Mouse (Mus musculus): ENCODE data around the gene Tmem150b. TPM values are rescaled to one million over a fixed set of nuclear protein-coding genes. Genes with fewer than 3 reads are reported as not detected.

Tmem150b gene
- total RNA-seq, 2 experiments from 2014 or later: 0.22 to 0.23 TPM

DNA sequence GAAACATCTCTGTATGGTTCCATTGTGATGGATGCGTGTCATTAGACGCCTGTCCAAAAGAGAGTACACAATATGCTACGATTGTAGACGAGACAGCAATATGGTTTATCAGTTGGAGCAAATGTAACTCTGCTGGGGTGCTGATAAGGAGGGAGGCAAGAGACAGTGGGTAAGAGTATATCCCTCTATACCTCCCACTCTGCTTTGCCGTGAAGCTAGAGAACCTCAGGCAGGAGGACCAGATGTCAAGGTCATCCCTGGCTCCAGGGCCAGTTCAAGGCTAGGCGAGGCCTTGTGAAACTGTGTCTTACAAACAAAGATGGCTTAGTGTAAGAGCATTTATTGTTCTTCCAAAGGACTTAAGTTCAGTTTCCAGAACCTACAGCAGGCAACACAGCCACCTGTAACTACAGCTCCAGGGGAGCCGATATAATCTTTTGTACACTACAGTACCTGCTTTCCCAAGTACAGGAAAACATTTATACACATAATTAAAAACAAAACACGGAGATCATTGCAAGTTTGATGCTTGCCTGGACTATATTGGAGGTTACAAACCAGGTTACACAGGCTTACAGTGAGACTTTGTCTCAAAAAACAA is 54.3 kb downstream of the Tmem150b start:
- no peak for DNase-seq (ENCODE audit: low spot score)
- intact Hi-C loops (cut with DNase I): no loop called here

GRCm38 (mm10) chr7:4669156-4669555 is 55.9 kb downstream of the Tmem150b start:
- intact Hi-C loops (cut with DNase I): no loop called here
- no peak for DNase-seq (ENCODE audit: low spot score)

GRCm38 (mm10) chr7:4668506-4668905 is 56.5 kb downstream of the Tmem150b start:
- no peak for DNase-seq (ENCODE audit: low spot score)
- intact Hi-C loops (cut with DNase I): no loop called here

DNA sequence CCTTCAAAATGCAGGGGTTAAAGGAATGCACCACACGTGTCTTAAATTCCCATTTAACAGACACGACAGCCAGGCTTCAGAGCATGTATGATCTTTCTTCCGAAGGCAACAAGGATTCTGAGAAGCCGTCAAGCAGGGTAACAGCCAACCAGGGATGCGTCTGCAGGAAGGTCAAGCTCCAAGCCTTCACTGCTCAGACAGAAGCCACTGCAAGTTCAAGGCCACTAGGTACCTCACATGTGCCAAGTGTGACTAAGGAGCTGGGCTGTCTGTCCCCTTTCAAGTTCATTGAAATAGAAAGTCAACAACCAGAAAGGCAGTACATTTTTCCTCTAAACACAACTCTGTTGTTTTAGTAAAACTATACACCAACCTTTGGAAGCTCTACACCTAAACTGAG is 58.2 kb downstream of the Tmem150b start:
- no peak for DNase-seq (ENCODE audit: low spot score)
- intact Hi-C loops (cut with DNase I): no loop called here

- intact Hi-C loops (cut with DNase I): loop anchor here (2.0 kb wide), 1 partner anchor 19 kb away; no protein-coding TSS in a partner anchor
- no peak for DNase-seq (ENCODE audit: low spot score)
Observed at GRCm38 (mm10) chr7:4663742-4664141, 61.3 kb downstream of the Tmem150b start.

DNA sequence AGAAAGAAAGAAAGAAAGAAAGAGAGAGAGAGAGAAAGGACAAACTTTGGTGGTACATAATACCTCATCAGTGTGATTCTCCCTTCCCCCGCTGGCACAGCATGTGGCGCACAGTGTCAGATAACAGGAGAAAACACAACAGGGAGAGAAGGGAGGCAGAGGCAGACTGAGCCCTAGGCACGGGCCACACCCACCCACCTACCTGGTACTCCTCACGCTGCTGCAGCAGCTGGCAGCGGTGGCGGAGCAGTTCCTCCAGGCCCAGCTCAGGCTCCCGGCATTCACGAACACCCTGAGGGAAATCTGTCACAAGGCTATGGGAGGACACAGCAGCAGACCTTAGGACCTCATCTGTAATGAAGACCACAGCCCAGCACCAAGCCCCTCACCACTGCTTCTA is 61.9 kb downstream of the Tmem150b start:
- no peak for DNase-seq (ENCODE audit: low spot score)
- intact Hi-C loops (cut with DNase I): no loop called here

GRCm38 (mm10) chr7:4659911-4660443 is 65.1 kb downstream of the Tmem150b start:
- no peak for DNase-seq (ENCODE audit: low spot score)
- intact Hi-C loops (cut with DNase I): loop anchor here (2.0 to 10.0 kb wide), 4 partner anchors 25 to 955 kb away; partner anchors contain the start of genes Hspbp1, Rps9 and Ube2s

- peak; percentile 96 for DNase-seq (ENCODE audit: low spot score)
- intact Hi-C loops (cut with DNase I): loop anchor here (2.0 to 10.0 kb wide), 4 partner anchors 26 to 954 kb away; partner anchors contain the start of genes Hspbp1, Rps9 and Ube2s
Observed at GRCm38 (mm10) chr7:4658912-4659551, 66.0 kb downstream of the Tmem150b start, which contains the start of gene Ppp6r1. Gene Ppp6r1, minus strand, starts transcription at chr7:4659019.

GRCm38 (mm10) chr7:4658128-4658907 is 66.7 kb downstream of the Tmem150b start:
- intact Hi-C loops (cut with DNase I): loop anchor here (2.0 to 10.0 kb wide), 4 partner anchors 26 to 954 kb away; partner anchors contain the start of genes Hspbp1, Rps9 and Ube2s
- DNase-seq (ENCODE audit: low spot score): no peak

DNA sequence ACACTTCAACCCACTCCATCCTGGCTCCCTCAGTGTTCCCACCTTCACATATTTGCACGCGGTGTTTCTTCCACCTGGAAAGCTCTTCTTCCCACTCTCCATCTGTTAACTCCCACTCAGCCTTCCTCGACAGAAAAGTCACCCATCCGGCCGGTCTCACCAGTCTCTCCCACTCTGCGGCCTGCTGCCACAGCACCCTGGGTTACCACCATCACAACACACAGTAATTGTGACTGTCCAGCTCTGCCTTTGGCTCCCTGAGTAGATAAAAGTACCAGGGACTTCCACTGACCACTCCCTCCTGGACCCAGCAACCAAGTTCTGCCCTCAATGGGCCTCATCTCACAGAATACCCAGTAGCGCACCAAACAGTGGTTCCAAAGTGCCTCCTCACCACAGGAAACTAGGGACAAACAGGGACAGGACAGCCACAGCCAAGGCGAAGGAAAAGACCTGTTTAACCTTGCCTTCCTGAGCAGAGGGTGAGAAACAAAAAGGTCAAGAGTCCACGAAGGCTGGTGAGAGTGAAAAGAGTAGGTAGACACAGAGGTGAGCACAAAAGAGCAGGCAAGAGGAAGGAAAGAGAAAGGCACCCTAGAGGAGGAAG is 67.4 kb downstream of the Tmem150b start:
- intact Hi-C loops (cut with DNase I): loop anchor here (2.0 to 10.0 kb wide), 4 partner anchors 27 to 953 kb away; partner anchors contain the start of genes Hspbp1, Rps9 and Ube2s
- DNase-seq (ENCODE audit: low spot score): no peak

Other genes starting within 250 kb of the Tmem150b start
- gene Ppp1r12c, start 223.6 kb downstream of the Tmem150b start, total RNA-seq (2021): 10 to 100 TPM; 54.7 to 61.2 TPM
- 10 to 100 TPM; 26.1 to 30.7 TPM for gene Tnnt1, start 208.9 kb downstream of the Tmem150b start, total RNA-seq (2021)
- over 10,000 TPM in 1 of 2 experiments, 1,000 to 10,000 TPM in 1; 9,719 to 10,316 TPM for gene Tnni3, start 201.0 kb downstream of the Tmem150b start, total RNA-seq (2021)
- 1 to 10 TPM; 2.6 to 3.2 TPM for gene Dnaaf3, start 192.8 kb downstream of the Tmem150b start, total RNA-seq (2021)
- gene Syt5, start 177.7 kb downstream of the Tmem150b start, total RNA-seq (2021): 1 to 10 TPM in 1 of 2 experiments, under 1 TPM in 1; 0.94 to 1.1 TPM
- not detected for gene Ptprh, start 121.2 kb downstream of the Tmem150b start, total RNA-seq (2021)
- gene Tmem86b, start 93.8 kb downstream of the Tmem150b start, total RNA-seq (2021): 1 to 10 TPM; 4.9 to 6.4 TPM
- gene Ppp6r1, start 66.2 kb downstream of the Tmem150b start, total RNA-seq (2021): 10 to 100 TPM; 74.9 to 76.3 TPM
- 10 to 100 TPM; 32.1 to 33.3 TPM for gene Hspbp1, start 40.2 kb downstream of the Tmem150b start, total RNA-seq (2021)
- gene Brsk1, start 34.6 kb downstream of the Tmem150b start, total RNA-seq (2021): 1 to 10 TPM; 1.1 to 1.3 TPM
- gene Kmt5c, start 14.9 kb upstream of the Tmem150b start, total RNA-seq (2021): 10 to 100 TPM; 16.4 to 20.7 TPM
- 1 to 10 TPM; 1.5 to 1.7 TPM for gene Cox6b2, start 27.8 kb upstream of the Tmem150b start, total RNA-seq (2021)
- not detected for gene Fam71e2, start 46.1 kb upstream of the Tmem150b start, total RNA-seq (2021)
- gene Il11, start 57.6 kb upstream of the Tmem150b start, total RNA-seq (2021): under 1 TPM in 1 of 2 experiments, not detected in 1; 0.26 TPM
- gene Tmem190, start 57.7 kb upstream of the Tmem150b start, total RNA-seq (2021): not detected
- 1 to 10 TPM; 3.5 to 4.3 TPM for gene Tmem238, start 64.4 kb upstream of the Tmem150b start, total RNA-seq (2021)
- 100 to 1,000 TPM; 489 to 533 TPM for gene Rpl28, start 67.6 kb upstream of the Tmem150b start, total RNA-seq (2021)
- gene Ube2s, start 87.3 kb upstream of the Tmem150b start, total RNA-seq (2021): 10 to 100 TPM; 84.6 to 93.3 TPM
- gene Shisa7, start 119.4 kb upstream of the Tmem150b start, total RNA-seq (2021): under 1 TPM in 1 of 2 experiments, not detected in 1; 0.08 TPM
- 1 to 10 TPM; 3.5 to 5.3 TPM for gene Isoc2b, start 145.0 kb upstream of the Tmem150b start, total RNA-seq (2021)
- 10 to 100 TPM; 40.5 to 44.4 TPM for gene Isoc2a, start 151.9 kb upstream of the Tmem150b start, total RNA-seq (2021)
- gene Gm36210, start 181.3 kb upstream of the Tmem150b start, total RNA-seq (2021): not detected
- gene Zfp628, start 190.0 kb upstream of the Tmem150b start, total RNA-seq (2021): 1 to 10 TPM; 7.9 to 8.1 TPM
- gene Nat14, start 196.8 kb upstream of the Tmem150b start, total RNA-seq (2021): 1 to 10 TPM; 3.8 to 5.4 TPM
- 1 to 10 TPM; 3.8 to 4.3 TPM for gene Ssc5d, start 200.5 kb upstream of the Tmem150b start, total RNA-seq (2021)
- gene Sbk2, start 239.2 kb upstream of the Tmem150b start, total RNA-seq (2021): 10 to 100 TPM; 22.4 to 28.7 TPM
- 10 to 100 TPM; 46.1 to 48.7 TPM for gene Sbk3, start 245.9 kb upstream of the Tmem150b start, total RNA-seq (2021)

Measured in heart, postnatal 25 days (tissue).